Mouse (Mus musculus) brain, embryonic 14.5 days (tissue): ENCODE results near the gene Parp2. TPM values are rescaled to one million over a fixed set of nuclear protein-coding genes. Genes with fewer than 3 reads are reported as not detected.
A peak's percentile ranks its signal among the peaks of the same experiment; 100 is the strongest.
"Not testable (repeated sequence)": the region's sequence is repeated elsewhere in the genome, so short reads cannot be mapped to it uniquely, and the experiment has no call there.

Experiments used
- DNase-seq: peaks from one replicate; pipeline ENCODE4 v3.0.0-alpha.2; 2011; ENCODE audit warnings: low read depth
- CTCF ChIP-seq: fragments of 200-500 bp; IDR thresholded peaks from 2 replicates; pipeline ENCODE4 v1.5.1; 2012; ENCODE audit warnings: inconsistent platforms, mild to moderate bottlenecking, moderate library complexity, borderline replicate concordance; ENCODE audit not compliant: insufficient read depth, insufficient read length; ENCODE audit errors: extremely low read depth
- POLR2A ChIP-seq: fragments of 200-500 bp; IDR thresholded peaks from 2 replicates; pipeline ENCODE4 v1.6.1; 2012; ENCODE audit warnings: mild to moderate bottlenecking, inconsistent platforms, borderline replicate concordance; ENCODE audit not compliant: poor library complexity, insufficient read depth, insufficient read length, severe bottlenecking; ENCODE audit errors: extremely low read depth
- polyA plus RNA-seq: library from polyadenylated mRNA; depleted of rRNA; stranded (reverse); fragments of >200 nt; gene quantifications from 2 replicates; pipeline ENCODE4 v1.2.3, GENCODE M21; 2012; rRNA removed

The Parp2 gene
- polyA plus RNA-seq, 1 experiment: 59.7 TPM

GRCm38 (mm10) chr14:50837236-50837635, 29.6 kb downstream of the Parp2 start:
- DNase-seq: peak; percentile 12
- TF ChIP-seq CTCF (peak; percentile 39; the same call in 1 of the 2 replicates), POLR2A (no peak)

GRCm38 (mm10) chr14:50855788-50856187, 48.1 kb downstream of the Parp2 start:
- DNase-seq: no peak
- TF ChIP-seq POLR2A: no peak
- TF ChIP-seq CTCF: no peak

DNA sequence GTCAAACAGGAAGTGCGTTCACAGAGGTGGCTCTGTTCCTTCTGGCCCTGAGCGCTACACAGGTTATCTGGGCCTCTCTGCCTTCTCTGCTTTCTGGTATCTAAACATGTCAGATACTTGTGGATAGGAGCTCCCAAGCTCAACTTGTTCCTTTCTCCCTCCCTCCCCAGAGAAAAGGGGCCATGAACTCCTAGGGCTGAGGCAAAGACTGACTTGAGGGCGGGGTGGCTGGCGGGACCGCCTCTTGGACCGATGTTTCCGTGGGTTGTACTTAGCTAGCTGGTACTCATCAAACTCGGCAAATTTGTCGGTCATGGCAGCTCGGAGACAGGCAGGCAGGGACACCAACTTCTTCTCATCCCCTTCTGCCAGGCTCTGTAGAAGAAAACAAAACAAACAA, 55.0 kb downstream of the Parp2 start:
- TF ChIP-seq CTCF (no peak), POLR2A (no peak)

DNA sequence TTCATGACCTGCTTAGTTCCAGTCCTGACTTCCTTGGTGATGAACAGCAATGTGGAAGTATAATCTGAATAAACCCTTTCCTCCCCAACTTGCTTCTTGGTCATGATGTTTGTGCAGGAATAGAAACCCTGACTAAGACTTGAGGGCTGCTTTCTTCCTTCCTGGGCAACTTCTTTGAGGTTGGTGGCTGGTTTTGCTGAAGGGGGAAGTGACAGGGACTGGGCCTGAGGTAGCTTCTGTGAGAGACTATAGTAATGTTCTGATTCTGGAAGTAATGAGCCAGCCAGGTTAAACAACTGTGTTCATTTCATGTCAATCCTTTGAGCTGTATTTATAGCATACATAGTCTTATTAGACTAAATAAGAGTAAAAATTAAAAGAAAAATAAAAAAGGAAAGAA, 57.4 kb downstream of the Parp2 start:
- DNase-seq: not testable (repeated sequence)

More for the DNA sequence above, 55.0 kb downstream of the Parp2 start:
- no peak for DNase-seq

- no peak for DNase-seq
- no peak for TF ChIP-seq CTCF
- no peak for TF ChIP-seq POLR2A
Measured at GRCm38 (mm10) chr14:50866966-50867365, 59.3 kb downstream of the Parp2 start.

- no peak for DNase-seq
- TF ChIP-seq POLR2A (no peak), CTCF (no peak)
Measured at GRCm38 (mm10) chr14:50868211-50868610, 60.6 kb downstream of the Parp2 start.

DNA sequence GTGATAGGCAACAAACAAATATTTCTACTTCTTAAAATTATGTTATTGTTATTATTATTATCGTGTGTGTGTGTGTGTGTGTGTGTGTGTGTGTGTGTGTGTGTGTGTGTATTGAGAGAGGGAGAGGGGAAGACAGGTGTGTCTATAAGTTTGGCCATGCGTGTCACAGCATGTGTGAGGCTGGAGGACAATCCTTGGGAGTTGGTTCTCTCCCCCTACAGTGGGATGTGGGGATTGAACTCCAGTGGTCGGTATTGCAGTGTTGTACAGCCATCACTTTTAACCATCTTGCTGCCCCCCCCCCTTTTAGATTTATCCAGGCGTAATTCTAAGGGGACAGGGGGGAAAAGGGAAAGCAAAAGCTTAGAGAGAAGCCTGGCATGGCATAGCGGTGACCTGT, 61.0 kb downstream of the Parp2 start:
- TF ChIP-seq CTCF (no peak), POLR2A (no peak)
- no peak for DNase-seq

DNA sequence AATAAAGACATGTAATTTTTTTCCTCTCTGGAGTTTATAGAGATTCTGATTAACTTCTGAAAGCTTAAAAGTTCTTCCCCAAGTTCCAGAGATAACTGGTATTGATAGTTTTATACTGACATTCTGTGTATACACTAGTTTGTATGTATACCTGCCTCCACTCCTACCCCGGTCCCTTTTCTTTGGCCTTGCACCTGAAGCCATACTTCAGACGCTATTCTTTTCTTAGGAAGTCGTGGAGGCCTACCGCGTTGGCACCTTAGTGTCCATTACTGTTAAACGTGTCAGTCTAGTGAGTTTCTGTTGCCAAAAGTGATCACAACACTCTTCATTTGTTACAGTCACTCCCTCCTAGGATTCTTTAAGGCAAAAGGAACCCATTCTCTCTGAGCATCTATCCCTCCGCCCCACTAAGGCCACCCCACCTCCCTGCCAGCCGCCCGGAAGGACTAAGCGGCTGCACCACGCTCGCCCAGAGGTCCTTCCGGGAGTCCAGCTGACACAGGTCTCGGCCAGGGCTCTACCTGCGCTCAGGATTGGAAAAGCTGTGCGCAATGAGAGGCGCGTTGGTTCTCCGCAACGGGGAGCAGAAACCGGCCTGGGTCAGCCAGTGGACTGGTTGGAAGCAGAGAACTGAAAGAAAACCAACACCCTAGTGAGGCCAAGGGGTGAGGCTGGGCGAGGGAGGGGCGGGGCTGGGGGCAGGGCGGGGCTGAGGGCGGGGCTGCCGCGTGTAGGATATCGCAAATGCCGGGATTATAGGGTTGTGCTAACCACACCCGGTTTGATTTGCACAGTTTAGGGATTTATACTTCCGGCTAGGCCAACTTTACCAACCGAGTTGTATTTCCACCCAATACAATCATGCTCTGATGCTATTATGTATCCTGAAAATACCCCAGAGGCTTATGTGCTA, 62.5 kb downstream of the Parp2 start, which contains the start of gene Tep1:
Gene Tep1, minus strand, starts transcription at position 672 of the 916 bp plus-strand sequence.
- TF ChIP-seq CTCF (no peak), POLR2A (0 out of 2 replicates have a peak, but pooled peaks have one; percentile 8)
- peak; percentile 77 for DNase-seq

DNA sequence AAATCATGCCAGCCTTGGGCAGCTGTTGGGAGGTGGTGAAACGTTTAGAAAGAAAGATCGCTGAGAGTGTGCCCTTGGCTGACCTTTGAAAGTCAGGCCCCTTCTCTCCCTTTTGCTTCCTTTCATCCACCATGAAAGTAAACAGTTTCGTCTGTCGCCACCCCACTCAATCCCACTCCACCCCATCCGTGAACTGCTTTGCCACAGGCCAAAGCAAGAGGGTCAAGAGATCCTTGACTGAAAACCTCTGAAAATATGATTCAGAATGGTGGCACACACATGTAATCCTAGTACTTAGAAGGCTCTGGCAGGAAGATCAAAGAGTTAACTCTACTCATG, 63.1 kb downstream of the Parp2 start:
- DNase-seq: no peak
- TF ChIP-seq POLR2A (no peak), CTCF (no peak)

Other genes with a start within 250 kb of the Parp2 start
- gene Olfr744, start 193.0 kb upstream of the Parp2 start, polyA plus RNA-seq: not detected in 2 replicates
- not detected in 2 replicates for gene Olfr745, start 168.5 kb upstream of the Parp2 start, polyA plus RNA-seq
- gene Olfr746, start 160.8 kb upstream of the Parp2 start, polyA plus RNA-seq: not detected in 2 replicates
- not detected in 2 replicates for gene Olfr747, start 114.6 kb upstream of the Parp2 start, polyA plus RNA-seq
- not detected in 2 replicates for gene Olfr748, start 100.5 kb upstream of the Parp2 start, polyA plus RNA-seq
- not detected in 2 replicates for gene Olfr749, start 62.7 kb upstream of the Parp2 start, polyA plus RNA-seq
- gene Ttc5, start 22.3 kb upstream of the Parp2 start, polyA plus RNA-seq: 103 and 110 TPM in 2 replicates
- gene Ccnb1ip1, start 109 bp upstream of the Parp2 start, polyA plus RNA-seq: 0.13 TPM in 1 of 2 replicates, not detected in the other
- gene Tep1, start 62.7 kb downstream of the Parp2 start, polyA plus RNA-seq: 4.3 and 5.1 TPM in 2 replicates
- 0.59 and 1.2 TPM in 2 replicates for gene Klhl33, start 89.7 kb downstream of the Parp2 start, polyA plus RNA-seq
- 102 and 121 TPM in 2 replicates for gene Osgep, start 117.1 kb downstream of the Parp2 start, polyA plus RNA-seq
- gene Apex1, start 117.1 kb downstream of the Parp2 start, polyA plus RNA-seq: 137 and 178 TPM in 2 replicates
- 131 and 177 TPM in 2 replicates for gene Pip4p1, start 123.0 kb downstream of the Parp2 start, polyA plus RNA-seq
- 21.0 and 21.4 TPM in 2 replicates for gene Pnp, start 123.2 kb downstream of the Parp2 start, polyA plus RNA-seq
- 18.1 and 19.3 TPM in 2 replicates for gene Gm49342, start 136.7 kb downstream of the Parp2 start, polyA plus RNA-seq
- gene Pnp2, start 148.2 kb downstream of the Parp2 start, polyA plus RNA-seq: 0.16 and 0.42 TPM in 2 replicates
- 0.05 TPM in 1 of 2 replicates, not detected in the other for gene Rnase10, start 199.9 kb downstream of the Parp2 start, polyA plus RNA-seq
- gene Rnase9, start 234.0 kb downstream of the Parp2 start, polyA plus RNA-seq: not detected in 2 replicates
- gene Rnase11, start 242.3 kb downstream of the Parp2 start, polyA plus RNA-seq: not detected in 2 replicates
- 0.15 TPM in 1 of 2 replicates, not detected in the other for gene Rnase12, start 249.8 kb downstream of the Parp2 start, polyA plus RNA-seq